Mouse (Mus musculus): Measurements from ENCODE around the gene Bola3.

GRCm38 (mm10) chr6:83312514-83312913 is 36.4 kb upstream of the Bola3 start:
- no peak for TF ChIP-seq GATA1 (IDR thresholded peaks at IDR 0.05; ENCODE audit: borderline replicate concordance, low read length)
- TF ChIP-seq FLI1 (IDR thresholded peaks at IDR 0.05; ENCODE audit: low read length): no peak

Data from megakaryocyte, embryonic 14.5 days (primary cell).